Mouse (Mus musculus): ENCODE results near the gene Slc2a1. TPM values are rescaled to one million over a fixed set of nuclear protein-coding genes. Genes with fewer than 3 reads are reported as not detected.

Slc2a1 gene
- 122 and 128 TPM in 2 replicates for polyA plus RNA-seq (2016; fragmentation: Nextera tagmentation; extraction: Ambion mirVana)

DNA sequence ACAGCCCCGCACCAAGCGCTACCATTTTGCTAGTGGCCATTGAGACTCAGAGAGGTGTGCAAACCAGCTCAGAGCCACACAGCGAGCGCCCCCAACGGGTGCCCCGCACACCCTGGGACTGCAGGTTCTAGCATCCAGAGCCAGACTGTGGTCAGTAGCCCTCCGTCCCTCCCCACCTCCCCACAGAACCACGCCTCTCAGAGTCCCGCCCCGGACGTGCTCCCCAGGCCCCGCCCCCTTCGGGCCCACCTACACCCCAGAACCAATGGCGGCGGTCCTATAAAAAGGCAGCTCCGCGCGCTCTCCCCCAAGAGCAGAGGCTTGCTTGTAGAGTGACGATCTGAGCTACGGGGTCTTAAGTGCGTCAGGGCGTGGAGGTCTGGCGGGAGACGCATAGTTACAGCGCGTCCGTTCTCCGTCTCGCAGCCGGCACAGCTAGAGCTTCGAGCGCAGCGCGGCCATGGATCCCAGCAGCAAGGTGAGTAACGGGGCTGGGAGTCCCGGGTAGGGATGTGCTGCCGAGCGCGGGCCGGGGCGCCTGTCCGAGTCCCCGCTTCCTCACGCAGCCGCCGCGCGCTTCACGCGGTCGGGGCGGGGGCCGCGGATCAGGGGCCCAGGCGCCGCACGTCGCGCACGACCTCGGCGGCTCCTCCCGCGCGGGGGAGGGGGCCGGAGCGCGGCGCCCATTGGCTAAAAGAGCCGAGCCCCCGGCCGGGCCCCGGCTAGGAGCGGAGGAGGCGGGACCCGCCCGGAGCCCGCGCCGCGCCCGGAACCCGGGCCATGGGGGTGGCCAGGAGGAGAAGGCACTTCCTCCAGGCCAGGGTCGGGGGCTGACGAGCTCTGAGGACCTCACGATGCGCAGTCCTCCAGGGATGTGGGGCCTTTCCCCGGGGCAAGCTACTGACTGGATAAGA is at the start of gene Slc2a1:
Gene Slc2a1, plus strand, starts transcription at position 217 of the 914 bp plus-strand sequence.
- H3K4me1 ChIP-seq = peaks cover 41% of the 10 kb centered on the region
- H3K9me3 ChIP-seq = no peaks in the 10 kb centered on the region
- H3K27ac ChIP-seq = peak within 1 kb of the TSS; percentile 84
- no peaks in the 10 kb centered on the region for H3K36me3 ChIP-seq
- ATAC-seq (ENCODE audit: low FRiP score, low read depth) = peak; percentile 96
- H3K4me2 ChIP-seq (replicated peaks) = peak within 1 kb of the TSS; percentile 65
- peak within 1 kb of the TSS; percentile 77 for H3K9ac ChIP-seq
- H3K4me3 ChIP-seq = peak within 1 kb of the TSS; percentile 81
- no peaks in the 10 kb centered on the region for H3K27me3 ChIP-seq (replicated peaks)
- under 1% methylated on average over 88 of the region's 88 CpGs for WGBS

DNA sequence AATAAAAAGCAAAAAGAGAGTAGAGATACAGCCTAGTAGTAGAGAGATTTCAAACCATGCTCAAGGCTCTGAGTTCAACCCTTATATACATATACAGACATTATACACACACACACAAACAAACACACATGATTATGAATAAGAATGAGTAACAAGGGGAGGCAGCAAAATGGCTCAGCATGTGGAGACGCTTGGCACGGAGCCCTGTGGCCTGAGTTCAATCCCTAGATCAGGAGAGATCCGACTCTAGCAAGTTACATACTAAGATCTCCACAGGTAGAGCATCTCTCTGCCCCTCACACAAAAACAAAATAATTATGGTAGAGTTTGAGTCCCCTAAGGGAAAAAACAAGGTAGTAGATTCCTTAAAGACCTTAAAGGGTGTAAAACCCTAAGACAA is 41.7 kb upstream of the Slc2a1 start:
- Histone ChIP-seq H3K36me3 (no peaks in the 10 kb centered on the region), H3K9me3 (no peaks in the 10 kb centered on the region), H3K4me1 (peaks cover 8% of the 10 kb centered on the region), H3K27me3 (replicated peaks) (no peaks in the 10 kb centered on the region), H3K27ac (no peak overlapping the region), H3K4me3 (no peak overlapping the region), H3K4me2 (replicated peaks) (no peak overlapping the region), H3K9ac (no peak overlapping the region)
- ATAC-seq (ENCODE audit: low FRiP score, low read depth) = no peak
- 85% methylated on average over 3 of the region's 3 CpGs for WGBS

DNA sequence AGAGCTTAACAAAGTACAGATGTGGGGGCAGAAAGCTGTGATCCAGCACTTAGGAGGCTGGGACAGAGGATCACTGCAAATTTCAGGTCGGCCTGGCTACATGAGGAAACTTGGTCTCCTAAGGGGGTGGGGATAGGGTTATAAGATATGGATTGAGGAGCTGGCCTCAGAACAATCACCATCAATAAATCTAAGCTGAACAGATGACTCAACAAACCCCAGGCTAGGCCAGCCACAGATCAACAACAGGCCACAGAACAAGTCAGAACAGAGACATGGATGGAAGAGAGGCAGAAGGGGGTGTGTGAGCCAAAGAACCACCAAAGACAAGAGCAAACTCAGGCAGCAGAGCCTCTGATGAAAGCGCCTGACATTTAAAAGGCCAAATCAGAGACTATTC is 41.3 kb upstream of the Slc2a1 start:
- no peak for ATAC-seq (ENCODE audit: low FRiP score, low read depth)
- Histone ChIP-seq H3K9ac (no peak overlapping the region), H3K4me2 (replicated peaks) (no peak overlapping the region), H3K9me3 (no peaks in the 10 kb centered on the region), H3K4me1 (peaks cover 12% of the 10 kb centered on the region), H3K4me3 (no peak overlapping the region), H3K27ac (no peak overlapping the region), H3K36me3 (no peaks in the 10 kb centered on the region), H3K27me3 (replicated peaks) (no peaks in the 10 kb centered on the region)
- 76% methylated on average over 2 of the region's 2 CpGs for WGBS

DNA sequence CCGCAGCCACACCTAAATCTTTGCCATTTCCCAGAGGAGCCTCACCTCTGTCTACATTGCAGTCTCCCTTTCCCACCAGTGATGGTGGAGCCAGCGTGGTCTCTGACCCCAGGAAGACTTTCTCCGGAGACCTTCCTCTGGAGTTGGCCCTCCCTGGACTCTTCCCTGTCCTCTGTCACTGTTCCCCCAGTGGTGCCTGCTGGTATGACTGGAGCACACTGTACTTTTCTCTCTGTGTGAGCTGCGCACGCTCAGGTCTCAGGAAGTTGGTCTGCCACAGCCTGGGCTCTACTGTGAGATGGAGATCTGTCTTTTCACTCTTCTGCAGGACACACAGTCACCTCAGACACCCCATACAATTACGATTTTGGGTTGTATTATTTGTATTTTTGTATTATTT is 39.6 kb upstream of the Slc2a1 start:
- no peak overlapping the region for H3K4me2 ChIP-seq (replicated peaks)
- peaks cover 26% of the 10 kb centered on the region for H3K4me1 ChIP-seq
- peaks cover 9% of the 10 kb centered on the region for H3K27me3 ChIP-seq (replicated peaks)
- WGBS = 71% methylated on average over 6 of the region's 6 CpGs
- no peak for ATAC-seq (ENCODE audit: low FRiP score, low read depth)
- no peak overlapping the region for H3K4me3 ChIP-seq
- no peak overlapping the region for H3K27ac ChIP-seq
- H3K9ac ChIP-seq = no peak overlapping the region
- H3K9me3 ChIP-seq = no peaks in the 10 kb centered on the region
- H3K36me3 ChIP-seq = no peaks in the 10 kb centered on the region

DNA sequence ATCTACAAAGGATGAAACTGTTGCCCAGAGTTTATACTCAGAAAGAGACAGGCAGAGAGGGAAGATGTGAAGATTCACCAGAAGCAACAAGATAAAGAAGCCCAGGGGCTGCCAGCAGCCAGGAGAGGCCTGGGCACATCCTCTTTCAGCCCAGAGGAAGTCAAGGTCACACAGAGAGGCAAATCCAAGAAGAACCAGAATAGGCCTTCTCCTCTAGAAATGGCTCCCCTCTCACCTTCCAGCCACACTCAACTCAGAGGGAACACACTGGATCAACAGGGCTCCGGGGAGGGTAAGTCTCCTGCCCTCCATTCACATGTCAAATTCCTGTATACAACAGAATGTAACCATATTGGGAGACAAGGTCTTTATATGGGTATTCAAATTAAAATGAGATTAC is 38.3 kb upstream of the Slc2a1 start:
- Histone ChIP-seq H3K9me3 (no peaks in the 10 kb centered on the region), H3K27me3 (replicated peaks) (peaks cover 9% of the 10 kb centered on the region), H3K36me3 (no peaks in the 10 kb centered on the region), H3K4me1 (peaks cover 26% of the 10 kb centered on the region), H3K27ac (no peak overlapping the region), H3K9ac (no peak overlapping the region), H3K4me2 (replicated peaks) (no peak overlapping the region), H3K4me3 (no peak overlapping the region)
- WGBS = 38% methylated on average over 1 of the region's 1 CpGs
- ATAC-seq (ENCODE audit: low FRiP score, low read depth) = no peak

DNA sequence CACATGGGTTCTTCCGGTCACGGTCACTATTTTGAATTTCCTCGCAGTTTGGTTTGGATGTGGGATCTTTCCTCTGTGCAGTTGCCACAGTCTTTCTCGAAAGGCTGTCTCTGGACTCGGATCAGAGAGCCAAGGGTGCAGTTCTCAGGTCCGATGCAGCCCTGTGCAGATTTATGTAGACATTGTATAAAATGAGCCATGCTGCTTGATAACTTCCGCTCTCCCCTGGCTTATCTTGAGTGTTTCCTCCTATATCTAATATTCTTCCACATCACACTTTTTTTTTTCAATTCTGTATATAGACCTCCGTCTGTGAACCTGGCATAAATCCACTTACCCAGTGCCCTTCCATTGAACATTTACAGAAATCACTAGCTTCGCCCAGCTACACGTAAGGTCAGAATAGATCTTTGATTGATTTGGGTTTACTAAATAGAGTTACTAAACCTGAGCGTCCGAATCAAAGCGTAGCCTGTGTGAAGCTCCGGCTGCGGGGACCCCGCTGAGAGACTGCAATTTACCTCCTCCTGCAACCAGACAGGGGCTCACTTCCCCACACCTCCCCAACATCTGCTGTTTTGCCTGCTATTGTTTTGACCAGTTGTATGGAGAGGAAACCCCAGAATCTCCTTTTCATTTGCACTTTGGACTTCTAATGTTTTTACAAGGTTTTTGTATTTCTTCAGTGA is 37.4 kb upstream of the Slc2a1 start:
- whole genome bisulfite sequencing = 12% methylated on average over 16 of the region's 16 CpGs
- H3K4me3 ChIP-seq = no peak overlapping the region
- H3K9me3 ChIP-seq = no peaks in the 10 kb centered on the region
- peaks cover 9% of the 10 kb centered on the region for H3K27me3 ChIP-seq (replicated peaks)
- H3K9ac ChIP-seq = no peak overlapping the region
- no peak overlapping the region for H3K27ac ChIP-seq
- peak overlapping the region; percentile 62 for H3K4me2 ChIP-seq (replicated peaks)
- no peak for ATAC-seq (ENCODE audit: low FRiP score, low read depth)
- H3K4me1 ChIP-seq = peaks cover 26% of the 10 kb centered on the region
- H3K36me3 ChIP-seq = no peaks in the 10 kb centered on the region

DNA sequence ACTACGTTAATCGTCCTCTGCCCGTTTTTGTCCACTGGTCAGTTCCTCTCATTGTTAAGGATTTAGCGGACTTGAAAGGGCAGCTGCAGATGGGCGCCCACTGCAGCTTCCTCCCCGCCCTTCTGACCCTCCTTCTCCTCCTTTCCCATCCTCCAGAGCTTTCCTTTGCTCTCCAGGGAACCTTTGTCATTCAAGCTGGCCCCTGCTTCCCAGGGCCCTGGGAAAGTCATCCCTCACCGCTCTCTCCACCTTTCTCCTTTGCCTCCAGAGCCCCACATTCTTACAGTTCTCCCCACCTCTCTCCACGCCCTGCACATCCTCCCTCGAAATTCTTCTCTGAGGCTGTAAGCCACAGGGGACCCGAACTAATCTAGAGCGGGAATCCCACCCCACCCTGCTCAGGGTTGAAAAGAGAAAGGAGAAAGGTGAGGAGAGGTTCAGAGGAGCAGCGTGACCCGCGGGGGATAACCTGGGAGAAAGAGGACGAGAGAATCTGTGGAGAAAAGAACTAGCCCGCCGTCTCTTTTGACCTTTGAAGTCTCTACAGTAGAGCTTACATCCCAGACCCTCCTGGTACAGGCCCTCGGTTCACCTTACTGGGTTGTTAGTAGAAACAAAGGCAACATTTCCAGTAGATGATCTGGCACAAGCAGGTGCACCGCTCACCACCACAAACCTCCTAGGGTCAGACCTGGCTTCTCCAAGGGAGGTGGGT is 36.7 kb upstream of the Slc2a1 start:
- Histone ChIP-seq H3K4me1 (peaks cover 26% of the 10 kb centered on the region), H3K27me3 (replicated peaks) (peaks cover 9% of the 10 kb centered on the region), H3K9me3 (no peaks in the 10 kb centered on the region), H3K9ac (no peak overlapping the region), H3K36me3 (no peaks in the 10 kb centered on the region), H3K4me3 (no peak overlapping the region), H3K4me2 (replicated peaks) (peak overlapping the region; percentile 62), H3K27ac (no peak overlapping the region; the same call in 1 of the 2 replicates)
- 2% methylated on average over 19 of the region's 19 CpGs for WGBS
- ATAC-seq (ENCODE audit: low FRiP score, low read depth) = 0 out of 2 replicates have a peak, but pooled peaks have one; percentile 24

DNA sequence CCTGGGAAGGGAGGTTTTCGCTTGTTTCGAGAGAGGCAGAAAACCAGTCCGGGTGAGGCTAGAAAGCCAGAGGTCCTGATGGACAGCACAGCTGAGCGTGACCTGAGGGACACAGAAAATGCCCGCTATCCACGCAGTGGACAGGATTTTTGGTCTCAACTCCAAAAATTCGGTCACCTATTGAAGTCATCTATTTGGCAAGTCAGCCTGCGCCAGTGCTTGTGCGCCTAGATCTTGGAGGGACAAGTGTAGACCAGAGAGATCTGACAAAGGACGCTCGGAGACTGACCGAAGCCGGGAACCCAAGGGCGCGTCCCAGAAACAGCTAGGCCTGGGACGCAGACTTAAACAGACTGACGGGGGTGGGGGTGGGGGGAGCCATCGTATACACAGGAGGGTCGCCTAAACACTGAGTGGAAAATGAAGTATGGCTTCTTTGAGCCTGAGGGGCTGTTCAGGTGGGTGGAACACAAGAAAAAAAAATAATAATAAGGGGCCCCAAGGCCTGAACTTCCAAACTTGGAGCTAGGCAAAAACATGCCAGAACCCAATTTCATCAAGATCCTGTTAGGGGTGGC is 36.1 kb upstream of the Slc2a1 start:
- 8% methylated on average over 19 of the region's 19 CpGs for WGBS
- ATAC-seq (ENCODE audit: low FRiP score, low read depth) = no peak

DNA sequence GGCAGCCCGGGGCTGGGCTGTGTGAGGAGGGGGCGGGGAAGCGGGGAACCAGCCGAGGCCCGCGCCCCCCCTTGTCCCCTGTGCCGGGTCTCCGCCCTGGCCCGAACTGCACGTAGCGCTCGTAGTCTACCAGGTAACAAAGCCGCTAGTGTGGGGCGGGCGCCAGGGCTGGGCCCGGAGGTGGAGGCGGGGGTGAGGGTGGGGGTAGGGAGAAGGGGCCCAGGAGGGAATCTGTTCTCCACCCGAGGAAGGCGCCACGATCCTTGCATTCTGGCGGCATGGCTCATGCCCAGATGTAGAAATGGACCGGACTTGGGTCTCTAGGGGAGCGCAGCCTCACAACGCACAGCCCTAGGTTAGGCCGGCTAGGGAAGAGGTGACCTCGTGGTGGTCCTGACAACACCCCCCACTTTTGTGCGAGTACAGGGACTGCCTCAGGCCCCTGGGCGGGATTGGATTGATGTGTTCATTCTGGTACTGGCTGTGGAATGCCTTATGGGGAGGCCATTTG is 35.5 kb upstream of the Slc2a1 start:
- peak overlapping the region; percentile 13 for H3K4me3 ChIP-seq
- peak overlapping the region; percentile 38; the same call in 1 of the 2 replicates for H3K9ac ChIP-seq
- WGBS = 3% methylated on average over 23 of the region's 28 CpGs
- peaks cover 9% of the 10 kb centered on the region for H3K27me3 ChIP-seq (replicated peaks)
- H3K4me2 ChIP-seq (replicated peaks) = peak overlapping the region; percentile 62
- peak; percentile 38 for ATAC-seq (ENCODE audit: low FRiP score, low read depth)
- no peaks in the 10 kb centered on the region for H3K36me3 ChIP-seq
- peaks cover 26% of the 10 kb centered on the region for H3K4me1 ChIP-seq
- H3K9me3 ChIP-seq = no peaks in the 10 kb centered on the region
- H3K27ac ChIP-seq = no peak overlapping the region

More for the DNA sequence above, 36.1 kb upstream of the Slc2a1 start:
- peak overlapping the region; percentile 62 for H3K4me2 ChIP-seq (replicated peaks)
- H3K27ac ChIP-seq = no peak overlapping the region
- H3K4me3 ChIP-seq = peak overlapping the region; percentile 13
- H3K9me3 ChIP-seq = no peaks in the 10 kb centered on the region
- H3K4me1 ChIP-seq = peaks cover 26% of the 10 kb centered on the region
- H3K27me3 ChIP-seq (replicated peaks) = peaks cover 9% of the 10 kb centered on the region
- H3K36me3 ChIP-seq = no peaks in the 10 kb centered on the region
- peak overlapping the region; percentile 38; the same call in 1 of the 2 replicates for H3K9ac ChIP-seq

DNA sequence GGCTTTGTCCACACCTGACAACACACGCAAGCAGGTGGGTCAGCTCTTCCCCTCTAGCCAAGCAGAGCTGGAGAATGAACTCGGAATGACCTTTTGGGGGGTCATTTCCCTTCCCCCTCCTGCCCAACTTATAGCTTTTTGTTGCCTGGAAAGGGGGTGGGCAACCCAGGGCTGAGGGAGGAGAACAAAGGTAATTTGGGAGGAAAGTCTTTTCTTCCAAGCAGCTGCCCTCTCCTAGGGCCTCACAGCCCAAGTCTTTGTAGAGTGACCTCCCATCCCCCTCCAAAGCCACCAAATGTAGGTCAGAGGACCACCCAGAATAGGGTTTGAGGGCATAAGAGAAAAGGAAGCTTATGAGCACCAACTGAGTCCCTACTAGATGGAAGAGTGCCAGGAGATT is 34.9 kb upstream of the Slc2a1 start:
- Histone ChIP-seq H3K9me3 (no peaks in the 10 kb centered on the region), H3K36me3 (no peaks in the 10 kb centered on the region), H3K4me2 (replicated peaks) (no peak overlapping the region; the same call in 1 of the 2 replicates), H3K9ac (no peak overlapping the region), H3K4me3 (no peak overlapping the region), H3K27ac (no peak overlapping the region), H3K4me1 (peaks cover 26% of the 10 kb centered on the region), H3K27me3 (replicated peaks) (peaks cover 9% of the 10 kb centered on the region)
- 17% methylated on average over 2 of the region's 2 CpGs for whole genome bisulfite sequencing
- no peak for ATAC-seq (ENCODE audit: low FRiP score, low read depth)

DNA sequence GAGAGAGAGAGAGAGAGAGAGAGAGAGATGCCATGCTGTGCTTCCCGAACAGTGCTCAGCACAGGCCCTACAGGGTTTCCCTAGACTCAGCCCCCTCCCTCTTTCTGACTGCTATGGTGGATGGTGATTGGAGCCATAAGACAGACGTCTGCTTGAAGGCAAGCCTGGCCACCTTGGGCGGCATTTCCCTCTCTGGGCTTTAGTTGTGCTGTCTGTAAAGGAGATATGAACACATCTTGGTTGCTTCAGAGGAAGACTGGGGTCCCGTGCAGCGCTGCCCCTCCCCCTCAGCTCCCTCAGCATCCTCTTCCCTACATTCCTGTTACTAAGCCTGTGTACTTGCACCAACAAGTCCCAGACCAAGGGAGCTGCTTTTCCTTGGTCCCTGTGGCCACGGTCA is 33.9 kb upstream of the Slc2a1 start:
- 11% methylated on average over 6 of the region's 6 CpGs for WGBS
- Histone ChIP-seq H3K4me3 (no peak overlapping the region), H3K4me2 (replicated peaks) (no peak overlapping the region), H3K9me3 (no peaks in the 10 kb centered on the region), H3K36me3 (no peaks in the 10 kb centered on the region), H3K4me1 (peaks cover 26% of the 10 kb centered on the region), H3K9ac (no peak overlapping the region), H3K27ac (no peak overlapping the region), H3K27me3 (replicated peaks) (peaks cover 9% of the 10 kb centered on the region)
- no peak for ATAC-seq (ENCODE audit: low FRiP score, low read depth)

Data from neural tube, embryonic 12.5 days (tissue).